Mouse (Mus musculus) megakaryocyte-erythroid progenitor cell, adult 5-6 weeks (primary cell): ENCODE results near the gene Rasl10b. TPM values are rescaled to one million over a fixed set of nuclear protein-coding genes. Genes with fewer than 3 reads are reported as not detected.
A peak's percentile ranks its signal among the peaks of the same experiment; 100 is the strongest.

Experiments used
- ATAC-seq: replicated peaks from 2 replicates; pipeline ENCODE4 v1.8.0; 2016; ENCODE audit warnings: mild to moderate bottlenecking, inconsistent platforms; ENCODE audit not compliant: severe bottlenecking, poor library complexity, low FRiP score, low TSS enrichment
- total RNA-seq, 2 experiments: library from RNA; stranded (forward) in 1 of 2; stranded (reverse) in 1 of 2; fragments of 200-1000, 215-1000 nt in 1 of 2; fragments of >200 nt in 1 of 2; fragmentation: Nextera tagmentation in 1 of 2; gene quantifications; 2 replicates each; pipeline ENCODE4 v1.2.3; 2014 to 2017

Rasl10b gene
- total RNA-seq (2014; fragmentation: Nextera tagmentation) (not detected in 2 replicates), total RNA-seq (2017) (0.19 TPM in 1 of 2 replicates, not detected in the other)

GRCm38 (mm10) chr11:83409087-83409754 lies at the start of gene Rasl10b:
Rasl10b (plus strand) TSS chr11:83409137.
- ATAC-seq, result no peak

- ATAC-seq, result no peak
Measured at GRCm38 (mm10) chr11:83364656-83365055, 44.3 kb upstream of the Rasl10b start.

- no peak for ATAC-seq
Measured at GRCm38 (mm10) chr11:83371267-83371666, 37.7 kb upstream of the Rasl10b start.

- ATAC-seq, result peak; percentile 74
Measured at GRCm38 (mm10) chr11:83379745-83380341, 29.1 kb upstream of the Rasl10b start.

GRCm38 (mm10) chr11:83382876-83383531 lies 25.9 kb upstream of the Rasl10b start:
- ATAC-seq, result no peak

- no peak for ATAC-seq
Measured at GRCm38 (mm10) chr11:83383532-83383887, 25.4 kb upstream of the Rasl10b start.

GRCm38 (mm10) chr11:83393062-83393461 lies 15.9 kb upstream of the Rasl10b start:
- no peak for ATAC-seq

GRCm38 (mm10) chr11:83394802-83395439 lies 14.0 kb upstream of the Rasl10b start:
- no peak for ATAC-seq

- ATAC-seq, result no peak
Measured at GRCm38 (mm10) chr11:83397626-83398025, 11.3 kb upstream of the Rasl10b start.

GRCm38 (mm10) chr11:83398724-83399123 lies 10.2 kb upstream of the Rasl10b start:
- no peak for ATAC-seq

- no peak for ATAC-seq
Measured at GRCm38 (mm10) chr11:83403787-83404186, 5.2 kb upstream of the Rasl10b start.

- no peak for ATAC-seq
Measured at GRCm38 (mm10) chr11:83406391-83406790, 2.5 kb upstream of the Rasl10b start.

- ATAC-seq, result no peak
Measured at GRCm38 (mm10) chr11:83408242-83408641, 695 bp upstream of the Rasl10b start.

GRCm38 (mm10) chr11:83409792-83410291 lies 905 bp downstream of the Rasl10b start:
- no peak for ATAC-seq

GRCm38 (mm10) chr11:83410510-83410909 lies 1.6 kb downstream of the Rasl10b start:
- no peak for ATAC-seq

GRCm38 (mm10) chr11:83417080-83417479 lies 8.1 kb downstream of the Rasl10b start:
- peak; percentile 64 for ATAC-seq

GRCm38 (mm10) chr11:83417708-83418107 lies 8.8 kb downstream of the Rasl10b start:
- no peak for ATAC-seq

- ATAC-seq, result no peak
Measured at GRCm38 (mm10) chr11:83418566-83418965, 9.6 kb downstream of the Rasl10b start.

GRCm38 (mm10) chr11:83420338-83420737 lies 11.4 kb downstream of the Rasl10b start:
- no peak for ATAC-seq

- peak; percentile 49; the same call in 1 of the 2 replicates for ATAC-seq
Measured at GRCm38 (mm10) chr11:83421305-83421704, 12.4 kb downstream of the Rasl10b start.
